Mouse (Mus musculus) liver, embryonic 14.5 days (tissue): Measurements from ENCODE around the gene Efhb.

Experiments used
- CTCF ChIP-seq: IDR thresholded peaks from 2 replicates; pipeline ENCODE4 v1.5.1; 2016; ENCODE audit warnings: antibody characterized with exemption, low read depth, control low read depth
- EP300 ChIP-seq: IDR thresholded peaks from 2 replicates; pipeline ENCODE4 v1.6.1; 2016; ENCODE audit warnings: antibody characterized with exemption, low read depth

- no peak for TF ChIP-seq CTCF
- TF ChIP-seq EP300, result no peak
Observed at GRCm38 (mm10) chr17:53468697-53469096, 5.6 kb upstream of the Efhb start.
